9 mouse cellular contexts compared by ENCODE assay signal in genomic region chr7:24907211-24907748, GRCm38 (mm10). TPM values are rescaled to one million over a fixed set of nuclear protein-coding genes. Genes with fewer than 3 reads are reported as not detected.
A peak's percentile ranks its signal among the peaks of the same experiment; 100 is the strongest.
DNase-seq lines count a peak whose midpoint lies in the region; ATAC-seq and TF ChIP-seq lines count a peak whose summit lies in the region.
"Had no signal": no experiment of that assay in that cellular context is flagged by ENCODE, and none has a peak within 500 bp of the region (broad histone marks: within the 10 kb centered on the region; RNA-seq: fewer than 3 reads in every experiment).

No protein-coding gene starts in this region.

- no peaks in the 10 kb centered on the region for H3K9me3 ChIP-seq in heart, embryonic 13.5 days
- H3K9me3 ChIP-seq in ES-E14 (ENCODE audit: control insufficient read depth, insufficient read depth, low read depth, low read length) = no peaks in the 10 kb centered on the region
- H3K9me3 ChIP-seq in limb, embryonic 10.5 days (replicated peaks) = no peaks in the 10 kb centered on the region
- no peaks in the 10 kb centered on the region for H3K9me3 ChIP-seq in neural tube, embryonic 15.5 days (replicated peaks)

- in situ Hi-C loops in ES-E14 (cut with MboI; ENCODE audit: low sequenced_read_pairs in 2 of 2, unreplicated experiment in 2 of 2) = no loop called here

- 30% methylated on average over 13 of the region's 13 CpGs for WGBS in heart, embryonic 13.5 days
- 12% methylated on average over 13 of the region's 13 CpGs for WGBS in limb, embryonic 10.5 days
- WGBS in neural tube, embryonic 15.5 days = 40% methylated on average over 13 of the region's 13 CpGs

- H3K9ac ChIP-seq in heart, embryonic 13.5 days = peak overlapping the region; percentile 33
- peak overlapping the region; percentile 58 for H3K9ac ChIP-seq in ES-E14 (ENCODE audit: insufficient read depth, low read depth, low read length, poor library complexity, severe bottlenecking)
- no peak overlapping the region for H3K9ac ChIP-seq in neural tube, embryonic 15.5 days (replicated peaks)

- H3K4me3 ChIP-seq in heart, embryonic 13.5 days = no peak overlapping the region
- peak overlapping the region; percentile 7 to 52; a peak in 3 of 4 replicates for H3K4me3 ChIP-seq in ES-E14 (ENCODE audit: insufficient read depth in 1 of 2, low read depth in 1 of 2, low read length in 2 of 2, poor library complexity in 1 of 2, severe bottlenecking in 1 of 2)
- H3K4me3 ChIP-seq in limb, embryonic 10.5 days = peak overlapping the region; percentile 35
- H3K4me3 ChIP-seq in neural tube, embryonic 15.5 days (replicated peaks) = no peak overlapping the region

- intact Hi-C loops in heart, postnatal 36 days (cut with DNase I) = no loop called here

- H3K4me2 ChIP-seq in heart, embryonic 13.5 days = peak overlapping the region; percentile 30
- peak overlapping the region; percentile 9; the same call in 1 of the 2 replicates for H3K4me2 ChIP-seq in neural tube, embryonic 15.5 days

- no peak for DNase-seq in heart, postnatal 36 days
- DNase-seq in ES-E14 (ENCODE audit: low read depth, low spot score) = no peak
- no peak for DNase-seq in limb, embryonic 10.5 days (ENCODE audit: low spot score)
- no peak for DNase-seq in gastrocnemius, postnatal 25 days
- no peak for DNase-seq in cerebellum, postnatal 25 days
- DNase-seq in cerebellum, adult 9-10 months = no peak

- H3K36me3 ChIP-seq in heart, embryonic 13.5 days = peaks cover 48% of the 10 kb centered on the region
- peaks cover 23% of the 10 kb centered on the region; the same call in 1 of the 2 replicates for H3K36me3 ChIP-seq in ES-E14 (ENCODE audit: control insufficient read depth, insufficient read depth, low read length, poor library complexity, severe bottlenecking)
- H3K36me3 ChIP-seq in limb, embryonic 10.5 days = peaks cover 33% of the 10 kb centered on the region
- peaks cover 24% of the 10 kb centered on the region for H3K36me3 ChIP-seq in neural tube, embryonic 15.5 days

- 0 out of 2 replicates have a peak overlapping the region, but pooled peaks have one; percentile 15 for H3K27ac ChIP-seq in heart, embryonic 13.5 days (replicated peaks)
- H3K27ac ChIP-seq in ES-E14 (ENCODE audit: insufficient read depth, low read depth, low read length, poor library complexity, severe bottlenecking) = peak overlapping the region; percentile 45
- peak overlapping the region; percentile 80 for H3K27ac ChIP-seq in limb, embryonic 10.5 days
- H3K27ac ChIP-seq in neural tube, embryonic 15.5 days (replicated peaks) = no peak overlapping the region

- no peak for ATAC-seq in heart, embryonic 13.5 days (ENCODE audit: extremely low read depth, insufficient number of reproducible peaks, low FRiP score, low TSS enrichment)
- no peak for ATAC-seq in neural tube, embryonic 15.5 days (ENCODE audit: low FRiP score)

- no peaks in the 10 kb centered on the region for H3K27me3 ChIP-seq in heart, embryonic 13.5 days (replicated peaks)
- no peaks in the 10 kb centered on the region for H3K27me3 ChIP-seq in limb, embryonic 10.5 days (ENCODE audit: low read depth, poor library complexity, severe bottlenecking)
- H3K27me3 ChIP-seq in neural tube, embryonic 15.5 days (replicated peaks) = no peaks in the 10 kb centered on the region

- peaks cover 40% of the 10 kb centered on the region for H3K4me1 ChIP-seq in heart, embryonic 13.5 days
- H3K4me1 ChIP-seq in ES-E14 (ENCODE audit: control insufficient read depth in 2 of 2, insufficient read depth in 2 of 2, low read length in 2 of 2, poor library complexity in 1 of 2) = peaks cover 1 to 19% of the 10 kb centered on the region in 2 experiments
- H3K4me1 ChIP-seq in limb, embryonic 10.5 days = peaks cover 49% of the 10 kb centered on the region
- H3K4me1 ChIP-seq in neural tube, embryonic 15.5 days = peaks cover 45% of the 10 kb centered on the region

TF ChIP-seq in ES-E14, 5 proteins besides CTCF, POLR2A, EP300 and RAD21:
- TF ChIP-seq ZNF384 (IDR thresholded peaks at IDR 0.05; ENCODE audit: low read depth, low read length) (no peak), MAFK (IDR thresholded peaks at IDR 0.05; ENCODE audit: insufficient read depth, low read depth, low read length) (no peak), HCFC1 (IDR thresholded peaks at IDR 0.05; ENCODE audit: borderline replicate concordance, insufficient read depth, low read length) (no peak), CHD2 (IDR thresholded peaks at IDR 0.05; ENCODE audit: low read depth, low read length) (no peak), ZC3H11A (IDR thresholded peaks at IDR 0.05; ENCODE audit: borderline replicate concordance, low read depth, low read length) (no peak)
TF ChIP-seq in ES-E14: peak in this region for 0.

RNA-seq across cellular contexts. Expression of gene Arhgef1, which starts 4.6 kb away (rescaled TPM):
- 59.0 and 64.0 TPM in 2 replicates for polyA plus RNA-seq in heart, embryonic 13.5 days (2015; fragmentation: Nextera tagmentation; extraction: Ambion mirVana)
- 10 to 100 TPM; 48.8 to 52.8 TPM for total RNA-seq in heart, postnatal 36 days (2021)
- 32.1 and 40.0 TPM in 2 replicates for total RNA-seq in ES-E14 (2012; rRNA removed)
- polyA plus RNA-seq in limb, embryonic 10.5 days (2016; fragmentation: Nextera tagmentation; extraction: Ambion mirVana) = 77.1 and 100 TPM in 2 replicates
- polyA plus RNA-seq in neural tube, embryonic 15.5 days (2015; fragmentation: Nextera tagmentation; extraction: Ambion mirVana) = 78.5 and 85.3 TPM in 2 replicates
- total RNA-seq in gastrocnemius, postnatal 25 days (2021) = 10 to 100 TPM; 30.9 to 34.2 TPM

RNA-seq across cellular contexts. Expression of gene Cd79a, which starts 10.1 kb away (rescaled TPM):
- 0.25 and 0.39 TPM in 2 replicates for polyA plus RNA-seq in heart, embryonic 13.5 days (2015; fragmentation: Nextera tagmentation; extraction: Ambion mirVana)
- total RNA-seq in heart, postnatal 36 days (2021) = 1 to 10 TPM; 1.7 to 2.5 TPM
- 1.3 and 1.5 TPM in 2 replicates for total RNA-seq in ES-E14 (2012; rRNA removed)
- 0.31 and 0.36 TPM in 2 replicates for polyA plus RNA-seq in limb, embryonic 10.5 days (2016; fragmentation: Nextera tagmentation; extraction: Ambion mirVana)
- polyA plus RNA-seq in neural tube, embryonic 15.5 days (2015; fragmentation: Nextera tagmentation; extraction: Ambion mirVana) = 0.35 and 0.45 TPM in 2 replicates
- total RNA-seq in gastrocnemius, postnatal 25 days (2021) = under 1 TPM in 1 of 2 experiments, not detected in 1; 0.24 TPM

RNA-seq across cellular contexts. Expression of gene Rps19, which starts 23.1 kb away (rescaled TPM):
- polyA plus RNA-seq in heart, embryonic 13.5 days (2015; fragmentation: Nextera tagmentation; extraction: Ambion mirVana) = 1,220 and 1,401 TPM in 2 replicates
- total RNA-seq in heart, postnatal 36 days (2021) = 100 to 1,000 TPM; 514 to 531 TPM
- 2,686 and 2,786 TPM in 2 replicates for total RNA-seq in ES-E14 (2012; rRNA removed)
- 2,143 and 2,281 TPM in 2 replicates for polyA plus RNA-seq in limb, embryonic 10.5 days (2016; fragmentation: Nextera tagmentation; extraction: Ambion mirVana)
- 1,165 and 1,469 TPM in 2 replicates for polyA plus RNA-seq in neural tube, embryonic 15.5 days (2015; fragmentation: Nextera tagmentation; extraction: Ambion mirVana)
- 100 to 1,000 TPM; 300 to 345 TPM for total RNA-seq in gastrocnemius, postnatal 25 days (2021)

RNA-seq across cellular contexts. Expression of gene Gm4881, which starts 37.0 kb away (rescaled TPM):
- polyA plus RNA-seq in heart, embryonic 13.5 days (2015; fragmentation: Nextera tagmentation; extraction: Ambion mirVana) = not detected in 2 replicates
- not detected for total RNA-seq in heart, postnatal 36 days (2021)
- total RNA-seq in ES-E14 (2012; rRNA removed) = not detected in 2 replicates
- polyA plus RNA-seq in limb, embryonic 10.5 days (2016; fragmentation: Nextera tagmentation; extraction: Ambion mirVana) = not detected in 2 replicates
- polyA plus RNA-seq in neural tube, embryonic 15.5 days (2015; fragmentation: Nextera tagmentation; extraction: Ambion mirVana) = 0.98 and 2.0 TPM in 2 replicates
- total RNA-seq in gastrocnemius, postnatal 25 days (2021) = not detected
- total RNA-seq: left cerebral cortex, postnatal 10 days had no signal

RNA-seq across cellular contexts. Expression of gene Dmrtc2, which starts 37.4 kb away (rescaled TPM):
- 0.08 TPM in 1 of 2 replicates, not detected in the other for polyA plus RNA-seq in heart, embryonic 13.5 days (2015; fragmentation: Nextera tagmentation; extraction: Ambion mirVana)
- not detected for total RNA-seq in heart, postnatal 36 days (2021)
- 0.53 and 0.54 TPM in 2 replicates for total RNA-seq in ES-E14 (2012; rRNA removed)
- not detected in 2 replicates for polyA plus RNA-seq in limb, embryonic 10.5 days (2016; fragmentation: Nextera tagmentation; extraction: Ambion mirVana)
- 0.26 and 0.36 TPM in 2 replicates for polyA plus RNA-seq in neural tube, embryonic 15.5 days (2015; fragmentation: Nextera tagmentation; extraction: Ambion mirVana)
- not detected for total RNA-seq in gastrocnemius, postnatal 25 days (2021)
- total RNA-seq: left cerebral cortex, postnatal 10 days had no signal

Comparison
In these comparisons a context has a peak if more than half of its experiments do, and no peak if none do; other contexts are left out.
1. H3K4me3 ChIP-seq: peak in ES-E14 (2 of 2) and limb, embryonic 10.5 days (single experiment); none in heart, embryonic 13.5 days (single experiment) and neural tube, embryonic 15.5 days (single experiment).